Mouse (Mus musculus) heart, adult 2 months (tissue): ENCODE results near the gene Abtb1.

Experiments
- CTCF ChIP-seq: fragments of 200-600 bp; IDR thresholded peaks from 2 replicates; pipeline ENCODE4 v1.8.1; 2022; ENCODE audit warnings: antibody characterized with exemption, mild to moderate bottlenecking, moderate library complexity
- EP300 ChIP-seq: fragments of 200-500 bp; IDR thresholded peaks from 2 replicates; pipeline ENCODE4 v1.6.1; 2011; ENCODE audit warnings: low read depth, low read length, control low read depth; ENCODE audit not compliant: insufficient read depth

DNA sequence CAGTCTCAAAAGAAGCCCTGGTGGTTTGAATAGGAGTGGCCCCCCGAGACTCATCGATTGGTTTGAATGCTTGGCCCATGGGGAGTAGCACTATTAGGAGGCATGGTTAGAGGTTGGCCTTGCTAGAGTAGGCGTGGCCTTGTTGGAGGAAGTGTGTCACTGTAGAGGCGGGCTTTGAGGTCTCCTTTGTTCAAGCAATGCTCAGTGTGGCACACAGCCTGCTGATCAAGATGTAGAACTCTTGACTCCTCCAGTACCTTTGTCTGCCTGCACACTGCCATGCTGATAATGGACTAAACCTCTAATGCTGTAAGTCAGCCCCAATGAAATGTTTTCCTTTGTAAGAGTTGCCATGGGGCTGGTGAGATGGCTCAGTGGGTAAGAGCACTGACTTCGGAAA, 9.1 kb downstream of the Abtb1 start:
- no peak for TF ChIP-seq EP300
- TF ChIP-seq CTCF = no peak
